Comparison of ENCODE assay signal across 8 mouse cellular contexts in genomic region chr17:35666851-35667256, GRCm38 (mm10). TPM values are rescaled to one million over a fixed set of nuclear protein-coding genes. Genes with fewer than 3 reads are reported as not detected.
DNase-seq lines count a peak whose midpoint lies in the region; TF ChIP-seq lines count a peak whose summit lies in the region.

No protein-coding gene starts in this region.

- peak; percentile 14 for DNase-seq in kidney, adult 11 months
- DNase-seq in kidney, postnatal 36 days = no peak
- peak; percentile 23 for DNase-seq in embryo, embryonic 11.5 days (ENCODE audit: low read depth, low spot score)
- DNase-seq in induced T-regulatory cell, adult 2 months (ENCODE audit: low read depth) = peak; percentile 55
- peak; percentile 37 for DNase-seq in lung, postnatal 10 days
- peak; percentile 64 for DNase-seq in testis, postnatal 10 days (ENCODE audit: low spot score)
- no peak for DNase-seq in adrenal gland, adult 18-20 months (ENCODE audit: low spot score in 2 of 2)

- no peaks in the 10 kb centered on the region for H3K27me3 ChIP-seq in E14TG2a.4 (ENCODE audit: insufficient read depth, low read length)

- H3K4me1 ChIP-seq in E14TG2a.4 (replicated peaks; ENCODE audit: low read depth, low read length) = peaks cover 49% of the 10 kb centered on the region

- no peak for TF ChIP-seq CTCF in E14TG2a.4 (conservative IDR thresholded peaks at IDR 0.05; ENCODE audit: low read length)

- H3K4me3 ChIP-seq in E14TG2a.4 (replicated peaks; ENCODE audit: low read length) = peak overlapping the region; percentile 89

- H3K36me3 ChIP-seq in E14TG2a.4 (ENCODE audit: insufficient read depth, low read length) = peaks cover 77% of the 10 kb centered on the region

- no peaks in the 10 kb centered on the region for H3K9me3 ChIP-seq in E14TG2a.4 (ENCODE audit: low read length)

RNA-seq across cellular contexts. Expression of gene Vars2, which starts 0.5 kb away (rescaled TPM):
- total RNA-seq in adrenal gland, adult 18-20 months (2021) = 10 to 100 TPM; 37.2 to 38.7 TPM

RNA-seq across cellular contexts. Expression of gene Gtf2h4, which starts 6.7 kb away (rescaled TPM):
- 10 to 100 TPM; 20.2 to 20.8 TPM for total RNA-seq in adrenal gland, adult 18-20 months (2021)

RNA-seq across cellular contexts. Expression of gene Mucl3, which starts 23.4 kb away (rescaled TPM):
- not detected for total RNA-seq in adrenal gland, adult 18-20 months (2021)

RNA-seq across cellular contexts. Expression of gene Ddr1, which starts 37.6 kb away (rescaled TPM):
- 10 to 100 TPM; 33.5 to 44.1 TPM for total RNA-seq in adrenal gland, adult 18-20 months (2021)

RNA-seq across cellular contexts. Expression of gene Gm9573, which starts 40.4 kb away (rescaled TPM):
- total RNA-seq in adrenal gland, adult 18-20 months (2021) = not detected

Comparison
In these comparisons a context has a peak if more than half of its experiments do, and no peak if none do; other contexts are left out.
1. DNase-seq: peak in kidney, adult 11 months (single experiment), embryo, embryonic 11.5 days (single experiment), induced T-regulatory cell, adult 2 months (single experiment), lung, postnatal 10 days (single experiment) and testis, postnatal 10 days (single experiment); none in kidney, postnatal 36 days (0 of 2) and adrenal gland, adult 18-20 months (0 of 2).